Mouse (Mus musculus): ENCODE results near the gene Bank1. TPM values are rescaled to one million over a fixed set of nuclear protein-coding genes. Genes with fewer than 3 reads are reported as not detected.

Gene Bank1
- polyA plus RNA-seq, 1 experiment from 2014 or later = 1.7 TPM

DNA sequence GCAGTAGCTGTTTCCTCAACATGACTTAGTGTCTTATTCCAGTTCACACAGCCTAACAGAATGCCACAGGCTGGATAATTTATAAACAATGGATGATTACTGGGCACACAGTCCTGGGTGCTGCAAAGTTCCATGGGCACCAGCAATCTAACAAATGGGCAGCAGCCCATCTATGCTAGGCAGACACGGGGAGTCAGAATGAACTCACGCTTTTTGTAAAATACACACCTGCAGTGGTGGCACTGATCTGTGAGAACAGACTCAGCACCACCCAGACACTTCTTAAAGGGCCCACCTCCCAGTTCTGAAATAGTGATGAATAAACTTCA is 159.9 kb downstream of the Bank1 start:
- Histone ChIP-seq H3K36me3 (ENCODE audit: control insufficient read depth, insufficient read depth, low read length) (no peaks in the 10 kb centered on the region), H3K27me3 (replicated peaks; ENCODE audit: control insufficient read depth, insufficient read depth, low read length) (no peaks in the 10 kb centered on the region), H3K4me1 (replicated peaks; ENCODE audit: control insufficient read depth, insufficient read depth, low read length) (no peaks in the 10 kb centered on the region), H3K9me3 (ENCODE audit: control insufficient read depth, low read length) (no peaks in the 10 kb centered on the region), H3K4me2 (no peak overlapping the region), H3K9ac (ENCODE audit: low read depth, low read length) (no peak overlapping the region), H3K27ac (ENCODE audit: low read depth, low read length) (no peak overlapping the region), H3K4me3 (ENCODE audit: low read depth, low read length) (no peak overlapping the region)
- DNase-seq (ENCODE audit: low spot score) (no peak), ATAC-seq (replicated peaks; ENCODE audit: low FRiP score) (no peak)
- 85% methylated on average over 2 of the region's 2 CpGs for WGBS

GRCm38 (mm10) chr3:136165167-136166032 is 160.5 kb downstream of the Bank1 start:
- Histone ChIP-seq H3K27ac (ENCODE audit: low read depth, low read length) (no peak overlapping the region), H3K9ac (ENCODE audit: low read depth, low read length) (no peak overlapping the region), H3K4me1 (replicated peaks; ENCODE audit: control insufficient read depth, insufficient read depth, low read length) (no peaks in the 10 kb centered on the region), H3K36me3 (ENCODE audit: control insufficient read depth, insufficient read depth, low read length) (no peaks in the 10 kb centered on the region), H3K4me2 (no peak overlapping the region), H3K27me3 (replicated peaks; ENCODE audit: control insufficient read depth, insufficient read depth, low read length) (no peaks in the 10 kb centered on the region), H3K4me3 (ENCODE audit: low read depth, low read length) (no peak overlapping the region), H3K9me3 (ENCODE audit: control insufficient read depth, low read length) (no peaks in the 10 kb centered on the region)
- no peak for DNase-seq (ENCODE audit: low spot score)
- WGBS = 84% methylated on average over 7 of the region's 7 CpGs
- ATAC-seq (replicated peaks; ENCODE audit: low FRiP score) = no peak

DNA sequence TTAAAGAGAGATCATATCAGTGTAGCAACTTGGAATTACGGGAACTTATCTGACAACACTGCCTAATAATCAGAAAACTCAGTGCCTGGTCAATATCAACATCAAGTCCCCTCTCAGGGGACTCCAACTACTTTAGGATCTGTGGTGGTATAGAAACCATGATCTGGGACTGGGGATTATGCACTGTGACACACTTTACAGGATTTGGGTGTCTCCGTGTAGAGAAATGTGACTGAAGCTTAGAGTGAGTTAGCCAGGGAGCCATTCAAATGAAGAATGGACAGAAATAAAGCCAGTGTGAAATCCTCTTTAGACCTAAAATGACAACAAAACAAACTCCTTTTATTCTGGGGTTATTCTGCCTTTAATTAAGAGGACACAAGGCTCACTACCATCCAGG is 167.8 kb downstream of the Bank1 start:
- H3K36me3 ChIP-seq (ENCODE audit: control insufficient read depth, insufficient read depth, low read length) = no peaks in the 10 kb centered on the region
- no peak overlapping the region for H3K4me2 ChIP-seq
- ATAC-seq (replicated peaks; ENCODE audit: low FRiP score) = no peak
- no peak overlapping the region for H3K4me3 ChIP-seq (ENCODE audit: low read depth, low read length)
- no peaks in the 10 kb centered on the region for H3K9me3 ChIP-seq (ENCODE audit: control insufficient read depth, low read length)
- H3K27me3 ChIP-seq (replicated peaks; ENCODE audit: control insufficient read depth, insufficient read depth, low read length) = no peaks in the 10 kb centered on the region
- DNase-seq (ENCODE audit: low spot score) = no peak
- WGBS = 86% methylated on average over 2 of the region's 2 CpGs
- H3K9ac ChIP-seq (ENCODE audit: low read depth, low read length) = no peak overlapping the region
- no peaks in the 10 kb centered on the region for H3K4me1 ChIP-seq (replicated peaks; ENCODE audit: control insufficient read depth, insufficient read depth, low read length)
- no peak overlapping the region for H3K27ac ChIP-seq (ENCODE audit: low read depth, low read length)

DNA sequence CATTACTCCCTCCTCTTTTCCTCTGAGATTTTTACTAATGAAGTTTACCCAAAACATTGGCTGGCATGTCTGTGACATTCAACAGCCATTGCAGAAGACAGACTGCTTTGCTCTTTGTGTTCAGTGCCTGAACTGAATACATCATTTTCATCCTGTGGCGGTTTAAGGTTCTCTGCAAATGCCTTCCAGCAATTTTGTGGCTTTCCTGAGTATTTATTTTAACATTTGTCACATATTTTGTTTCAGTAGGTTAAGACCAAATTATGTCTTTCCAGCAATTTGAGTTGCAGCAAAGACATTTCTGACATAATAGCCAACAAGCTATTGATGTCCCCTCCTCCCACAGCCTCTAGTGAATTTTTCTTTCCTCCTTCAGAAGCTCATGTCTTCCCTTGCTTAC is 170.3 kb downstream of the Bank1 start:
- no peak for ATAC-seq (replicated peaks; ENCODE audit: low FRiP score)
- 77% methylated on average over 1 of the region's 1 CpGs for WGBS
- DNase-seq (ENCODE audit: low spot score) = no peak

DNA sequence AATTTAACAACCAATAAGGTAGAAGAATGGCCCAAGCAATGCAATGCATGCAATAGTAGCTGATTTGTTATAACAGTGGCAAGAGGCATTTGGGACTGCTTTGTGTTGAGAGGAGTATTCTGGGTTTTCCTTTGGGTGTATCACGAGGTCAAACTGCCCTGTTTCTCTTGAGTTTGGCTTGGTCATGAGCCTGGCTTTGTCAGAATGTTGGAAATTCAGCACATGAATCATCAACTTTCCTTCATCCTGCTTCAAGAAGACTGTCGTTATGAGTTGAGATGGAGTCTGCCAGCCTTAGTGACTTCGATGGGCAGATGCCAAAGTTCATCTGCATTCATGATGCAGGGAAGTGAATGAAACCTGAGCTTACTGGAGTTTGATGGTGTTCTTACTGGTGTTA is 175.0 kb downstream of the Bank1 start:
- Histone ChIP-seq H3K36me3 (ENCODE audit: control insufficient read depth, insufficient read depth, low read length) (no peaks in the 10 kb centered on the region), H3K4me3 (ENCODE audit: low read depth, low read length) (no peak overlapping the region), H3K9me3 (ENCODE audit: control insufficient read depth, low read length) (no peaks in the 10 kb centered on the region), H3K27me3 (replicated peaks; ENCODE audit: control insufficient read depth, insufficient read depth, low read length) (no peaks in the 10 kb centered on the region), H3K27ac (ENCODE audit: low read depth, low read length) (no peak overlapping the region), H3K4me1 (replicated peaks; ENCODE audit: control insufficient read depth, insufficient read depth, low read length) (no peaks in the 10 kb centered on the region), H3K4me2 (no peak overlapping the region), H3K9ac (ENCODE audit: low read depth, low read length) (no peak overlapping the region)
- no peak for ATAC-seq (replicated peaks; ENCODE audit: low FRiP score)
- DNase-seq (ENCODE audit: low spot score) = no peak
- 67% methylated on average over 3 of the region's 3 CpGs for WGBS

More for the DNA sequence above, 170.3 kb downstream of the Bank1 start:
- Histone ChIP-seq H3K9me3 (ENCODE audit: control insufficient read depth, low read length) (no peaks in the 10 kb centered on the region), H3K27me3 (replicated peaks; ENCODE audit: control insufficient read depth, insufficient read depth, low read length) (no peaks in the 10 kb centered on the region), H3K4me3 (ENCODE audit: low read depth, low read length) (no peak overlapping the region), H3K4me2 (no peak overlapping the region), H3K4me1 (replicated peaks; ENCODE audit: control insufficient read depth, insufficient read depth, low read length) (no peaks in the 10 kb centered on the region), H3K27ac (ENCODE audit: low read depth, low read length) (no peak overlapping the region), H3K9ac (ENCODE audit: low read depth, low read length) (no peak overlapping the region), H3K36me3 (ENCODE audit: control insufficient read depth, insufficient read depth, low read length) (no peaks in the 10 kb centered on the region)

GRCm38 (mm10) chr3:136147166-136147565 is 178.7 kb downstream of the Bank1 start:
- Histone ChIP-seq H3K36me3 (ENCODE audit: control insufficient read depth, insufficient read depth, low read length) (no peaks in the 10 kb centered on the region), H3K4me2 (no peak overlapping the region), H3K4me3 (ENCODE audit: low read depth, low read length) (no peak overlapping the region), H3K4me1 (replicated peaks; ENCODE audit: control insufficient read depth, insufficient read depth, low read length) (no peaks in the 10 kb centered on the region), H3K27ac (ENCODE audit: low read depth, low read length) (no peak overlapping the region), H3K9ac (ENCODE audit: low read depth, low read length) (no peak overlapping the region), H3K27me3 (replicated peaks; ENCODE audit: control insufficient read depth, insufficient read depth, low read length) (no peaks in the 10 kb centered on the region), H3K9me3 (ENCODE audit: control insufficient read depth, low read length) (no peaks in the 10 kb centered on the region)
- no peak for ATAC-seq (replicated peaks; ENCODE audit: low FRiP score)
- WGBS = 84% methylated on average over 2 of the region's 2 CpGs
- DNase-seq (ENCODE audit: low spot score) = no peak

DNA sequence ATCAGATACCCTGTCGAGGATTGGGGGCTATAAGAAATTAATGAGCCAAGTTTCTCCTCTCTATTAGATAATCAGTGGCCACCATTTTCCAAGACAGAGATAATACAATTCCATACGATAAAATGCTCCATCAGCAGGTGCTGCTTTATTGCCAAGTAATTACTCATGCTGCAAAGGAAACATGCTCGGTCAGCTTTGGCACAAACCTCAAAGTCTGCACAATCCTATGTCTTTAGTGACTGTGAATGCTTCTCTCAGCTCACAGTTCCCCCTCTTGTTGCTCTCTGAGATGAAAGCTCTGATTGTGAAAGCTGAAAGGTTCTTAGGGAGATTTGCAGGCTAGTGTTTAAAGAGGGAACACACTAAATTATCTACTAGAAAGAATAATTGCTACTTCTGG is 193.9 kb downstream of the Bank1 start:
- no peaks in the 10 kb centered on the region for H3K9me3 ChIP-seq (ENCODE audit: control insufficient read depth, low read length)
- 72% methylated on average over 3 of the region's 3 CpGs for WGBS
- no peak overlapping the region for H3K4me2 ChIP-seq
- no peak overlapping the region for H3K9ac ChIP-seq (ENCODE audit: low read depth, low read length)
- no peaks in the 10 kb centered on the region for H3K27me3 ChIP-seq (replicated peaks; ENCODE audit: control insufficient read depth, insufficient read depth, low read length)
- no peak for DNase-seq (ENCODE audit: low spot score)
- H3K4me1 ChIP-seq (replicated peaks; ENCODE audit: control insufficient read depth, insufficient read depth, low read length) = no peaks in the 10 kb centered on the region
- H3K4me3 ChIP-seq (ENCODE audit: low read depth, low read length) = no peak overlapping the region
- ATAC-seq (replicated peaks; ENCODE audit: low FRiP score) = no peak
- no peak overlapping the region for H3K27ac ChIP-seq (ENCODE audit: low read depth, low read length)
- no peaks in the 10 kb centered on the region for H3K36me3 ChIP-seq (ENCODE audit: control insufficient read depth, insufficient read depth, low read length)

DNA sequence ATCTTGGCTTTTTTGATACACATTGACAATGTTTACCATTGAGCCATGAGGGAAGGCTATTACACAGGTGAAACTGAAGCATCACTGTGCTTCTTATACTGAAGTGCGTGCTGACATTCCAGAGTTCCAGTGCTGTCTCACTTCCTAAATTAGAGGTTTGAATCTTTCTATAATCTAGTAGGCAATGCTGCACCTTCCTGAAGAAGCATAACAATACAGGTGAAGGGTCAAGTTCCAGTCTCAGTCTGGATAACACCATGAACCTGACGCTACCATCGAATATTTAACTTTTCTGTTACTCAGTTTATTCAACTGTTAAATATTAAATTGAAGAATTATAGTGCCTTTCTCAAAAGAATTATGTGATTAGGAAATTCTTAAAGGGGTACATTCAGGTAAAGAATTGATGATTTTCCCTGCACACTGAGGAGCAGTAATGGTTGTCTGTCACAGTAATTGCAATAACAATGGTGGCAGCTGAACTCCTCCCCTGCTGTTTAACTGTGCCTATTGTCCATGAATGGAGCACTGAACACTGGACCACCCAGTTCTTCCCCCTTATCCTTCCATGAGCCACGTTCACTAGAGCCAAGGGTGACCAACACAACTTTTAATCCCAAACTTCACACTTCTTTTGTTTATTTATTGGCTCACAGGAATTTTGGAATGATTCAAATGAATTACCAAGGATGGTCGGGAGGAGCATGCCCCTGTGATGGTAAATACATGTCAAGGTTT is 210.2 kb downstream of the Bank1 start:
- H3K4me1 ChIP-seq (replicated peaks; ENCODE audit: control insufficient read depth, insufficient read depth, low read length) = no peaks in the 10 kb centered on the region
- H3K9ac ChIP-seq (ENCODE audit: low read depth, low read length) = no peak overlapping the region
- WGBS = 77% methylated on average over 5 of the region's 5 CpGs
- no peak overlapping the region for H3K4me2 ChIP-seq
- no peaks in the 10 kb centered on the region for H3K9me3 ChIP-seq (ENCODE audit: control insufficient read depth, low read length)
- ATAC-seq (replicated peaks; ENCODE audit: low FRiP score) (no peak), DNase-seq (ENCODE audit: low spot score) (no peak)
- no peaks in the 10 kb centered on the region for H3K36me3 ChIP-seq (ENCODE audit: control insufficient read depth, insufficient read depth, low read length)
- H3K4me3 ChIP-seq (ENCODE audit: low read depth, low read length) = no peak overlapping the region
- no peak overlapping the region for H3K27ac ChIP-seq (ENCODE audit: low read depth, low read length)
- no peaks in the 10 kb centered on the region for H3K27me3 ChIP-seq (replicated peaks; ENCODE audit: control insufficient read depth, insufficient read depth, low read length)

Data from liver, embryonic 11.5 days (tissue).